Mouse (Mus musculus) heart, postnatal 4 days (tissue): ENCODE data around the gene Ctrl. TPM values are rescaled to one million over a fixed set of nuclear protein-coding genes. Genes with fewer than 3 reads are reported as not detected.
A peak's percentile ranks its signal among the peaks of the same experiment; 100 is the strongest.
"Not testable (repeated sequence)": the region's sequence is repeated elsewhere in the genome, so short reads cannot be mapped to it uniquely, and the experiment has no call there.

Experiments used
- DNase-seq: peaks from one replicate; pipeline ENCODE4 v3.0.0; 2021
- total RNA-seq, 2 experiments: library from RNA; stranded (reverse); gene quantifications; 2 replicates each; pipeline ENCODE4 v1.2.3; 2021

Gene Ctrl
- total RNA-seq, result under 1 TPM in 1 of 2 experiments, not detected in 1; 0.32 TPM

- no peak for DNase-seq
These were observed at the start of gene Ctrl for GRCm38 (mm10) chr8:105933762-105934161. TSS of gene Ctrl (minus strand) at chr8:105933862.

GRCm38 (mm10) chr8:105983406-105983805 is 49.7 kb upstream of the Ctrl start:
- not testable (repeated sequence) for DNase-seq

GRCm38 (mm10) chr8:105981146-105981545 is 47.5 kb upstream of the Ctrl start:
- DNase-seq, result no peak

GRCm38 (mm10) chr8:105979325-105979724 is 45.7 kb upstream of the Ctrl start, which contains the start of gene Dpep3:
TSS of gene Dpep3 (minus strand) at chr8:105979429.
- no peak for DNase-seq

- DNase-seq, result no peak
These were observed 41.7 kb upstream of the Ctrl start for GRCm38 (mm10) chr8:105975363-105975762.

- no peak for DNase-seq
These were observed 37.5 kb upstream of the Ctrl start for GRCm38 (mm10) chr8:105971019-105971720.

GRCm38 (mm10) chr8:105969367-105969766 is 35.7 kb upstream of the Ctrl start:
- DNase-seq, result no peak

- DNase-seq, result peak; percentile 65
These were observed 33.1 kb upstream of the Ctrl start for GRCm38 (mm10) chr8:105966692-105967311.

- DNase-seq, result peak; percentile 91
These were observed 32.3 kb upstream of the Ctrl start, which contains the start of gene Slc12a4 for GRCm38 (mm10) chr8:105965905-105966341. TSS of gene Slc12a4 (minus strand) at chr8:105966097.

GRCm38 (mm10) chr8:105965266-105965904 is 31.7 kb upstream of the Ctrl start:
- DNase-seq, result peak; percentile 75

GRCm38 (mm10) chr8:105964506-105965265 is 31.0 kb upstream of the Ctrl start:
- no peak for DNase-seq

GRCm38 (mm10) chr8:105961536-105961935 is 27.9 kb upstream of the Ctrl start:
- DNase-seq, result no peak

- DNase-seq, result no peak
These were observed 27.4 kb upstream of the Ctrl start for GRCm38 (mm10) chr8:105961101-105961500.

GRCm38 (mm10) chr8:105959350-105959749 is 25.7 kb upstream of the Ctrl start:
- peak; percentile 64 for DNase-seq

- DNase-seq, result peak; percentile 65
These were observed 24.2 kb upstream of the Ctrl start for GRCm38 (mm10) chr8:105957813-105958212.

- peak; percentile 53 for DNase-seq
These were observed 22.9 kb upstream of the Ctrl start for GRCm38 (mm10) chr8:105956556-105956955.

GRCm38 (mm10) chr8:105951057-105951659 is 17.5 kb upstream of the Ctrl start:
- peak; percentile 75 for DNase-seq

- DNase-seq, result peak; percentile 86
These were observed 15.7 kb upstream of the Ctrl start for GRCm38 (mm10) chr8:105949350-105949749.

GRCm38 (mm10) chr8:105943321-105943739 is 9.7 kb upstream of the Ctrl start, which contains the start of gene Lcat:
TSS of gene Lcat (minus strand) at chr8:105943382.
- no peak for DNase-seq

GRCm38 (mm10) chr8:105942542-105942941 is 8.9 kb upstream of the Ctrl start:
- no peak for DNase-seq

- no peak for DNase-seq
These were observed 8.4 kb upstream of the Ctrl start for GRCm38 (mm10) chr8:105942026-105942425.

GRCm38 (mm10) chr8:105938306-105938669 is 4.6 kb upstream of the Ctrl start, which contains the start of gene Psmb10:
TSS of gene Psmb10 (minus strand) at chr8:105938444.
- peak; percentile 42 for DNase-seq
